Mouse (Mus musculus) gastrocnemius, postnatal 25 days (tissue): ENCODE results near the gene Lrguk. TPM values are rescaled to one million over a fixed set of nuclear protein-coding genes. Genes with fewer than 3 reads are reported as not detected.

Source experiments
- DNase-seq: peaks from one replicate; pipeline ENCODE4 v3.0.0; 2022
- total RNA-seq, 2 experiments: library from RNA; stranded (reverse); gene quantifications; 1 replicate in 1 of 2; 2 replicates in 1 of 2; pipeline ENCODE4 v1.2.3; 2021

Gene Lrguk
- total RNA-seq, 2 experiments from 2014 or later: 0.05 TPM; not detected in 1

GRCm38 (mm10) chr6:34066790-34067189 lies 37.5 kb downstream of the Lrguk start:
- DNase-seq: no peak

- DNase-seq: no peak
Observed at GRCm38 (mm10) chr6:34067271-34067670, 38.0 kb downstream of the Lrguk start.

- no peak for DNase-seq
Observed at GRCm38 (mm10) chr6:34071936-34072335, 42.7 kb downstream of the Lrguk start.

- DNase-seq: no peak
Observed at GRCm38 (mm10) chr6:34073931-34074442, 44.7 kb downstream of the Lrguk start.

GRCm38 (mm10) chr6:34075520-34075919 lies 46.3 kb downstream of the Lrguk start:
- DNase-seq: no peak

GRCm38 (mm10) chr6:34083471-34083870 lies 54.2 kb downstream of the Lrguk start:
- DNase-seq: no peak

- DNase-seq: no peak
Observed at GRCm38 (mm10) chr6:34087701-34088100, 58.5 kb downstream of the Lrguk start.

GRCm38 (mm10) chr6:34088986-34089385 lies 59.7 kb downstream of the Lrguk start:
- no peak for DNase-seq

- DNase-seq: no peak
Observed at GRCm38 (mm10) chr6:34091537-34091936, 62.3 kb downstream of the Lrguk start.

GRCm38 (mm10) chr6:34096274-34096673 lies 67.0 kb downstream of the Lrguk start:
- DNase-seq: no peak

- DNase-seq: no peak
Observed at GRCm38 (mm10) chr6:34096905-34097304, 67.7 kb downstream of the Lrguk start.

GRCm38 (mm10) chr6:34099725-34100124 lies 70.5 kb downstream of the Lrguk start:
- DNase-seq: no peak

- no peak for DNase-seq
Observed at GRCm38 (mm10) chr6:34101531-34102396, 72.5 kb downstream of the Lrguk start.

- no peak for DNase-seq
Observed at GRCm38 (mm10) chr6:34103251-34103920, 74.1 kb downstream of the Lrguk start.

- no peak for DNase-seq
Observed at GRCm38 (mm10) chr6:34110571-34110970, 81.3 kb downstream of the Lrguk start.

- DNase-seq: no peak
Observed at GRCm38 (mm10) chr6:34111406-34111805, 82.2 kb downstream of the Lrguk start.

GRCm38 (mm10) chr6:34116838-34117478 lies 87.7 kb downstream of the Lrguk start:
- no peak for DNase-seq

GRCm38 (mm10) chr6:34124401-34124800 lies 95.2 kb downstream of the Lrguk start:
- no peak for DNase-seq

GRCm38 (mm10) chr6:34129261-34129660 lies 100.0 kb downstream of the Lrguk start:
- DNase-seq: no peak

GRCm38 (mm10) chr6:34132391-34132790 lies 103.1 kb downstream of the Lrguk start:
- DNase-seq: no peak

GRCm38 (mm10) chr6:34138366-34138765 lies 109.1 kb downstream of the Lrguk start:
- no peak for DNase-seq

GRCm38 (mm10) chr6:34142931-34143330 lies 113.7 kb downstream of the Lrguk start:
- no peak for DNase-seq

GRCm38 (mm10) chr6:34146042-34146441 lies 116.8 kb downstream of the Lrguk start:
- no peak for DNase-seq
